Comparison of ENCODE assay signal across 18 mouse cellular contexts in genomic region chr8:119004821-119005220, GRCm38 (mm10).
"Had no signal": no experiment of that assay in that cellular context is flagged by ENCODE, and none has a peak within 500 bp of the region (broad histone marks: within the 10 kb centered on the region; RNA-seq: fewer than 3 reads in every experiment).

No protein-coding gene starts in this region.

- DNase-seq: gastrocnemius, postnatal 10 days; gastrocnemius, postnatal 36 days; heart, adult 11 months; heart, adult 2 months; heart, postnatal 14 days; heart, postnatal 36 days; kidney, adult 11 months; kidney, adult 2 months; kidney, adult 9 months; kidney, postnatal 14 days; kidney, postnatal 36 days; layer of hippocampus, adult 9-11 months; layer of hippocampus, postnatal 36 days; left cerebral cortex, postnatal 4 days; lung, adult 18-20 months had no signal

- ATAC-seq: hindbrain, postnatal 0 days; intestine, embryonic 16.5 days; liver, embryonic 12.5 days had no signal
